ENCODE assay signal across 13 mouse cellular contexts in the genomic region with DNA sequence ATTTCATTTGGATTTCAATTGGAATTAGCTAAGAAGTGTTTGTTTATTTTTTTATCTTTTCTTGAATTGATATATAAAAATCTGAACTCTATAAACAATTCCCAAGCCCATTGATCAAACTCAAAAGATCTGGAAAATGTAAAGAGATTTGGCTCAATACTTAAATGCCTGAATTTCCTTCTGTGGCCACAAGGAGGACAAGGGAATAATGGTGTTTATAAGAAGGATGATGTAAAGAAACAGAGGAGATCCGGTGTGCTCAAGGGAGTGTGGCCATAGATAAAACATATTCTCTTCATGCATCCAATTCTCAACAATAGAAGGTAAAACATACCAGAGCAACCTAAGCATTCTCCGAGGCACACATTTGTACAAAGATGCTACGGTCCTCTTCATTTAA.
DNase-seq lines count a peak whose midpoint lies in the region; ATAC-seq and TF ChIP-seq lines count a peak whose summit lies in the region.
"Had no signal": no experiment of that assay in that cellular context is flagged by ENCODE, and none has a peak within 500 bp of the region (broad histone marks: within the 10 kb centered on the region; RNA-seq: fewer than 3 reads in every experiment).

No protein-coding gene starts in this region.

- no peak overlapping the region for H3K9ac ChIP-seq in hindbrain, postnatal 0 days (replicated peaks; ENCODE audit: low read length)
- no peak overlapping the region for H3K9ac ChIP-seq in hindbrain, embryonic 16.5 days (ENCODE audit: low read depth, low read length)
- H3K9ac ChIP-seq in midbrain, embryonic 14.5 days (replicated peaks; ENCODE audit: low read length) = no peak overlapping the region
- H3K9ac ChIP-seq in midbrain, embryonic 16.5 days (ENCODE audit: low read depth, low read length) = no peak overlapping the region
- H3K9ac ChIP-seq: heart, embryonic 15.5 days had no signal

- no peaks in the 10 kb centered on the region for H3K4me1 ChIP-seq in hindbrain, postnatal 0 days (ENCODE audit: insufficient read depth, low read length)
- H3K4me1 ChIP-seq in hindbrain, embryonic 16.5 days (ENCODE audit: control insufficient read depth, insufficient read depth, low read depth, low read length) = peaks cover 10% of the 10 kb centered on the region
- peaks cover 10% of the 10 kb centered on the region for H3K4me1 ChIP-seq in midbrain, embryonic 14.5 days (ENCODE audit: control insufficient read depth, insufficient read depth, low read length)
- H3K4me1 ChIP-seq in midbrain, embryonic 16.5 days (ENCODE audit: control insufficient read depth, insufficient read depth, low read length) = no peaks in the 10 kb centered on the region

- H3K27me3 ChIP-seq in hindbrain, postnatal 0 days (ENCODE audit: insufficient read depth, low read length) = no peaks in the 10 kb centered on the region
- no peaks in the 10 kb centered on the region for H3K27me3 ChIP-seq in hindbrain, embryonic 16.5 days (replicated peaks; ENCODE audit: control insufficient read depth, insufficient read depth, low read length)
- 0 out of 2 replicates have a peak, but pooled peaks cover under 1% of the 10 kb centered on the region for H3K27me3 ChIP-seq in midbrain, embryonic 14.5 days (ENCODE audit: control insufficient read depth, insufficient read depth, low read length)
- H3K27me3 ChIP-seq in midbrain, embryonic 16.5 days (ENCODE audit: control insufficient read depth, insufficient read depth, low read depth, low read length) = no peaks in the 10 kb centered on the region

- no peak overlapping the region for H3K27ac ChIP-seq in hindbrain, postnatal 0 days
- H3K27ac ChIP-seq in hindbrain, embryonic 16.5 days (ENCODE audit: low read depth, low read length) = no peak overlapping the region
- H3K27ac ChIP-seq in midbrain, embryonic 14.5 days (replicated peaks; ENCODE audit: low read depth, low read length) = no peak overlapping the region
- no peak overlapping the region for H3K27ac ChIP-seq in midbrain, embryonic 16.5 days (ENCODE audit: low read length)
- H3K27ac ChIP-seq: heart, embryonic 15.5 days had no signal

- H3K36me3 ChIP-seq in hindbrain, postnatal 0 days (ENCODE audit: insufficient read depth, low read length) = no peaks in the 10 kb centered on the region
- no peaks in the 10 kb centered on the region for H3K36me3 ChIP-seq in hindbrain, embryonic 16.5 days (ENCODE audit: control insufficient read depth, insufficient read depth, low read length)
- no peaks in the 10 kb centered on the region for H3K36me3 ChIP-seq in midbrain, embryonic 14.5 days (ENCODE audit: control insufficient read depth, insufficient read depth, low read length)
- H3K36me3 ChIP-seq in midbrain, embryonic 16.5 days (ENCODE audit: control insufficient read depth, insufficient read depth, low read length) = no peaks in the 10 kb centered on the region
- H3K36me3 ChIP-seq: heart, embryonic 15.5 days had no signal

- DNase-seq in hindbrain, postnatal 0 days (ENCODE audit: low spot score) = peak; percentile 64
- peak; percentile 58 for DNase-seq in midbrain, embryonic 14.5 days
- peak; percentile 63 for DNase-seq in brain, embryonic 14.5 days (ENCODE audit: low read depth)
- no peak for DNase-seq in spleen, adult 18-20 months
- DNase-seq in frontal cortex, adult 2 months (ENCODE audit: extremely low spot score in 1 of 2, low spot score in 1 of 2) = no peak
- DNase-seq: adrenal gland, postnatal 36 days; kidney, postnatal 36 days; layer of hippocampus, postnatal 36 days; lung, adult 18-20 months had no signal

- no peak for TF ChIP-seq POLR2A in brain, embryonic 14.5 days (IDR thresholded peaks at IDR 0.05; ENCODE audit: borderline replicate concordance, extremely low read depth, insufficient read depth, insufficient read length, poor library complexity, severe bottlenecking)

- ATAC-seq in hindbrain, postnatal 0 days = no peak
- ATAC-seq in hindbrain, embryonic 16.5 days = no peak
- ATAC-seq in midbrain, embryonic 14.5 days (ENCODE audit: low FRiP score, low TSS enrichment) = no peak
- ATAC-seq in midbrain, embryonic 16.5 days = no peak

- peak; percentile 72 for TF ChIP-seq CTCF in hindbrain, postnatal 0 days (IDR thresholded peaks at IDR 0.05; ENCODE audit: low read depth)
- TF ChIP-seq CTCF in brain, embryonic 14.5 days (IDR thresholded peaks at IDR 0.05; ENCODE audit: borderline replicate concordance, extremely low read depth, insufficient read depth, insufficient read length) = no peak

- H3K9me3 ChIP-seq in hindbrain, postnatal 0 days (ENCODE audit: low read length) = no peaks in the 10 kb centered on the region
- H3K9me3 ChIP-seq in hindbrain, embryonic 16.5 days (ENCODE audit: control insufficient read depth, low read length) = no peaks in the 10 kb centered on the region
- H3K9me3 ChIP-seq in midbrain, embryonic 14.5 days (ENCODE audit: control insufficient read depth, low read length) = no peaks in the 10 kb centered on the region
- H3K9me3 ChIP-seq in midbrain, embryonic 16.5 days (replicated peaks; ENCODE audit: control insufficient read depth, low read length, poor library complexity, severe bottlenecking) = no peaks in the 10 kb centered on the region
- H3K9me3 ChIP-seq: heart, embryonic 15.5 days had no signal

- no peak overlapping the region for H3K4me2 ChIP-seq in hindbrain, postnatal 0 days (ENCODE audit: low read depth, low read length)
- H3K4me2 ChIP-seq in hindbrain, embryonic 16.5 days (ENCODE audit: low read length) = no peak overlapping the region
- H3K4me2 ChIP-seq in midbrain, embryonic 14.5 days (ENCODE audit: low read length) = no peak overlapping the region
- H3K4me2 ChIP-seq in midbrain, embryonic 16.5 days (ENCODE audit: low read length) = no peak overlapping the region
- H3K4me2 ChIP-seq: heart, embryonic 15.5 days had no signal

- WGBS in hindbrain, postnatal 0 days = 61% methylated on average over 3 of the region's 3 CpGs
- WGBS in hindbrain, embryonic 16.5 days = 71% methylated on average over 3 of the region's 3 CpGs
- 71% methylated on average over 3 of the region's 3 CpGs for WGBS in midbrain, embryonic 14.5 days
- 60% methylated on average over 3 of the region's 3 CpGs for WGBS in midbrain, embryonic 16.5 days

- H3K4me3 ChIP-seq in hindbrain, postnatal 0 days (ENCODE audit: low read length) = no peak overlapping the region
- H3K4me3 ChIP-seq in hindbrain, embryonic 16.5 days (ENCODE audit: low read length) = no peak overlapping the region
- no peak overlapping the region for H3K4me3 ChIP-seq in midbrain, embryonic 14.5 days (replicated peaks; ENCODE audit: low read depth, low read length)
- H3K4me3 ChIP-seq in midbrain, embryonic 16.5 days (ENCODE audit: low read depth, low read length) = no peak overlapping the region
- H3K4me3 ChIP-seq: heart, embryonic 15.5 days; megakaryocyte, embryonic 14.5 days had no signal

Comparison
In these comparisons a context has a peak if more than half of its experiments do, and no peak if none do; other contexts are left out.
1. DNase-seq: peak in hindbrain, postnatal 0 days (single experiment), midbrain, embryonic 14.5 days (single experiment) and brain, embryonic 14.5 days (single experiment); none in spleen, adult 18-20 months (0 of 2) and frontal cortex, adult 2 months (0 of 2).